Mouse (Mus musculus): ENCODE results near the gene Trpc4.

DNA sequence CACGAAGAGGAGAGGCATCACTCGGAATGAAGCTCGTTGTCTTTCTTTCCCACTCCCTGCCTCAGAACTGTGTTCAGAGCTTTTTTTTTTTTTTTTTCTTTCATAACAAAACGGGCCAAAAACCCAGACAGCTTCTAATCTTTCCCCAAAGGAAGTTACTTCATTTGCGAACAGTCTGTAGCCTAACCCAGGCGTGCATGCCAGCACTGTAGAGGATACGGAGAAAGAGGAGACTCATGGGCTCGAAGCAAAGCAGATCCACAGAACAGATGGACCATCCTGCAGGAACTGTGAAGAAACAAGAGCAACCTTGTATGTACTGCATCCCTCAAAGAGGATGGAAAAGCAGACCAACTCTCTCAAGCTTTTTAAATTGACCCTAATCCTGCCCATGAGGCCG, 44.3 kb upstream of the Trpc4 start:
- TF ChIP-seq CTCF (IDR thresholded peaks at IDR 0.05; ENCODE audit: low read depth) (no peak), EP300 (optimal IDR thresholded peaks at IDR 0.05) (no peak)
